Mouse (Mus musculus) B cell, adult (primary cell): ENCODE data around the gene Trak1. TPM values are rescaled to one million over a fixed set of nuclear protein-coding genes. Genes with fewer than 3 reads are reported as not detected.

Experiments
- total RNA-seq: library from RNA; stranded (reverse); gene quantifications from 4 replicates; pipeline ENCODE4 v1.2.4, GENCODE M21; 2023; ENCODE audit not compliant: inconsistent age

Trak1 gene
- 177 to 204 TPM (median 189 TPM) in 4 replicates for total RNA-seq

GRCm38 (mm10) chr9:121297171-121298064, at the start of gene Trak1:
Trak1 (plus strand) TSS chr9:121297502.

GRCm38 (mm10) chr9:121277118-121278060, 19.9 kb upstream of the Trak1 start, which contains the start of gene Ulk4:
Ulk4 (minus strand) TSS chr9:121277197.

GRCm38 (mm10) chr9:121495529-121495928, 198.2 kb downstream of the Trak1 start, which contains the start of gene Cck:
Cck (minus strand) TSS chr9:121495694.

Other genes with a start within 250 kb of the Trak1 start
- 0.16 to 0.39 TPM (median 0.24 TPM) in 3 of 4 replicates, not detected in the other for gene Ulk4, start 20.3 kb upstream of the Trak1 start, total RNA-seq
- not detected in 4 replicates for gene Cck, start 198.2 kb downstream of the Trak1 start, total RNA-seq